Comparison of ENCODE assay signal across 21 mouse cellular contexts in the genomic region with DNA sequence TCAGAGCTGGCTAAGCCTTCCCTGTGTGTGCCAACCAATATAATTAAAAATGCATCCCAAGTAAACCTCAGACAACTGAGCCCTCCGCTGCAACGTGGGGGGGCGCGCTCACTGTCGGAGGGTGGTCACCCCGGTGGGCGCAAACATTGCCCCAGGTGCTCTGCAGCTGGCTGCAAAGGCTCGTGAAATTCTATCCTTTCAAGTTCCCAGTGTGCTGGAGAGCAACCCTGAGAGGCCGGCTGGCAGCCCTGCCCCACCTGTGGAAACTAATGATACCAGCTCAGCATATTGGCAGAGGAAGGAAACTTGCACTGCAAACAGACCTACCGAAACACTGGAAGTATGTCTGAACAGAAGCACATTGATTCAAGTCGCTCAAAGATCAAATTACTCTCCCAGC.
A peak's percentile ranks its signal among the peaks of the same experiment; 100 is the strongest.
DNase-seq lines count a peak whose midpoint lies in the region; ATAC-seq and TF ChIP-seq lines count a peak whose summit lies in the region.
"Had no signal": no experiment of that assay in that cellular context is flagged by ENCODE, and none has a peak within 500 bp of the region (broad histone marks: within the 10 kb centered on the region; RNA-seq: fewer than 3 reads in every experiment).

No protein-coding gene starts in this region.

- WGBS in lung, embryonic 16.5 days: 17% methylated on average over 11 of the region's 11 CpGs
- WGBS in embryonic facial prominence, embryonic 14.5 days: 5% methylated on average over 11 of the region's 11 CpGs
- WGBS in limb, embryonic 15.5 days: 3% methylated on average over 11 of the region's 11 CpGs

- H3K36me3 ChIP-seq in lung, embryonic 16.5 days (ENCODE audit: control insufficient read depth, insufficient read depth, low read length): no peaks in the 10 kb centered on the region
- no peaks in the 10 kb centered on the region for H3K36me3 ChIP-seq in embryonic facial prominence, embryonic 14.5 days (ENCODE audit: control insufficient read depth, insufficient read depth, low read length)
- H3K36me3 ChIP-seq in limb, embryonic 15.5 days: no peaks in the 10 kb centered on the region
- H3K36me3 ChIP-seq: heart, embryonic 15.5 days; liver, embryonic 12.5 days; neural tube, embryonic 12.5 days; stomach, embryonic 15.5 days had no signal

- no peaks in the 10 kb centered on the region for H3K4me1 ChIP-seq in lung, embryonic 16.5 days (replicated peaks; ENCODE audit: control insufficient read depth, insufficient read depth, low read length)
- H3K4me1 ChIP-seq in embryonic facial prominence, embryonic 14.5 days (ENCODE audit: control insufficient read depth, insufficient read depth, low read length): peaks cover 10% of the 10 kb centered on the region; the same call in 1 of the 2 replicates
- H3K4me1 ChIP-seq in limb, embryonic 15.5 days: peaks cover 21% of the 10 kb centered on the region
- H3K4me1 ChIP-seq: heart, embryonic 15.5 days; liver, embryonic 12.5 days; stomach, embryonic 15.5 days had no signal

- no peaks in the 10 kb centered on the region for H3K27me3 ChIP-seq in lung, embryonic 16.5 days (ENCODE audit: control insufficient read depth, insufficient read depth, low read depth, low read length)
- no peaks in the 10 kb centered on the region for H3K27me3 ChIP-seq in embryonic facial prominence, embryonic 14.5 days (replicated peaks; ENCODE audit: control insufficient read depth, insufficient read depth, low read length)
- H3K27me3 ChIP-seq in limb, embryonic 15.5 days: no peaks in the 10 kb centered on the region
- H3K27me3 ChIP-seq: liver, embryonic 12.5 days; neural tube, embryonic 12.5 days; stomach, embryonic 15.5 days had no signal

- DNase-seq in gastrocnemius, adult 2 months: peak; percentile 37
- DNase-seq in gastrocnemius, postnatal 14 days: no peak
- DNase-seq in lung, adult 18-20 months: no peak
- DNase-seq in embryonic facial prominence, embryonic 14.5 days (ENCODE audit: low spot score): peak; percentile 54
- no peak for DNase-seq in layer of hippocampus, postnatal 14 days (ENCODE audit: low spot score in 2 of 2)
- no peak for DNase-seq in Muller cell, postnatal 12 days (ENCODE audit: inconsistent ontology term)
- DNase-seq: adrenal gland, postnatal 14 days; cerebellum, adult 18-20 months; gastrocnemius, postnatal 10 days; heart, adult 2 months; kidney, adult 9 months; lung, postnatal 14 days; right cerebral cortex, postnatal 14 days; thymus, postnatal 25 days had no signal

- H3K4me3 ChIP-seq in gastrocnemius, adult 2 months: no peak overlapping the region
- H3K4me3 ChIP-seq in lung, embryonic 16.5 days (ENCODE audit: low read length): no peak overlapping the region
- H3K4me3 ChIP-seq in embryonic facial prominence, embryonic 14.5 days (ENCODE audit: low read depth, low read length): no peak overlapping the region
- no peak overlapping the region for H3K4me3 ChIP-seq in limb, embryonic 15.5 days
- H3K4me3 ChIP-seq: heart, adult 2 months; heart, embryonic 15.5 days; liver, embryonic 12.5 days; neural tube, embryonic 12.5 days; stomach, embryonic 15.5 days had no signal

- H3K27ac ChIP-seq in gastrocnemius, adult 2 months: no peak overlapping the region
- H3K27ac ChIP-seq in lung, embryonic 16.5 days (ENCODE audit: low read length): no peak overlapping the region
- no peak overlapping the region for H3K27ac ChIP-seq in embryonic facial prominence, embryonic 14.5 days (replicated peaks; ENCODE audit: low read depth, low read length)
- H3K27ac ChIP-seq in limb, embryonic 15.5 days: no peak overlapping the region
- H3K27ac ChIP-seq: heart, adult 2 months; heart, embryonic 15.5 days; liver, embryonic 12.5 days; neural tube, embryonic 12.5 days; stomach, embryonic 15.5 days had no signal

- ATAC-seq in lung, embryonic 16.5 days (ENCODE audit: low read depth): no peak
- peak; percentile 75 for ATAC-seq in embryonic facial prominence, embryonic 14.5 days (ENCODE audit: low read depth)
- no peak for ATAC-seq in limb, embryonic 15.5 days (ENCODE audit: insufficient number of reproducible peaks, low FRiP score, low TSS enrichment, low read depth)
- ATAC-seq: inflammation-experienced regulatory T-cells, adult 6 months; liver, embryonic 12.5 days had no signal

- TF ChIP-seq CTCF in gastrocnemius, adult 2 months (IDR thresholded peaks at IDR 0.05): no peak

- H3K9ac ChIP-seq in lung, embryonic 16.5 days (ENCODE audit: low read length): no peak overlapping the region
- H3K9ac ChIP-seq in embryonic facial prominence, embryonic 14.5 days (ENCODE audit: low read depth, low read length): no peak overlapping the region
- no peak overlapping the region for H3K9ac ChIP-seq in limb, embryonic 15.5 days
- H3K9ac ChIP-seq: heart, embryonic 15.5 days; liver, embryonic 12.5 days; neural tube, embryonic 12.5 days; stomach, embryonic 15.5 days had no signal

- no peaks in the 10 kb centered on the region for H3K9me3 ChIP-seq in lung, embryonic 16.5 days (ENCODE audit: control insufficient read depth, low read length)
- H3K9me3 ChIP-seq in embryonic facial prominence, embryonic 14.5 days (ENCODE audit: control insufficient read depth, low read length): no peaks in the 10 kb centered on the region
- no peaks in the 10 kb centered on the region for H3K9me3 ChIP-seq in limb, embryonic 15.5 days
- H3K9me3 ChIP-seq: heart, embryonic 15.5 days; liver, embryonic 12.5 days; neural tube, embryonic 12.5 days; stomach, embryonic 15.5 days had no signal

- intact Hi-C loops in gastrocnemius, adult 2 months (cut with DNase I): no loop called here
- intact Hi-C loops in gastrocnemius, postnatal 14 days (cut with DNase I; ENCODE audit: low total_unique reads): no loop called here

- peak overlapping the region; percentile 6; the same call in 1 of the 2 replicates for H3K4me2 ChIP-seq in lung, embryonic 16.5 days (ENCODE audit: low read depth, low read length)
- no peak overlapping the region; the same call in 1 of the 2 replicates for H3K4me2 ChIP-seq in embryonic facial prominence, embryonic 14.5 days (ENCODE audit: low read depth, low read length)
- H3K4me2 ChIP-seq in limb, embryonic 15.5 days: peak overlapping the region; percentile 17
- H3K4me2 ChIP-seq: heart, embryonic 15.5 days; liver, embryonic 12.5 days; neural tube, embryonic 12.5 days; stomach, embryonic 15.5 days had no signal

Comparison
In these comparisons a context has a peak if more than half of its experiments do, and no peak if none do; other contexts are left out.
1. DNase-seq: peak in gastrocnemius, adult 2 months (single experiment) and embryonic facial prominence, embryonic 14.5 days (single experiment); none in gastrocnemius, postnatal 14 days (single experiment), lung, adult 18-20 months (0 of 2), layer of hippocampus, postnatal 14 days (0 of 2) and Muller cell, postnatal 12 days (single experiment).